Mouse (Mus musculus) lung, postnatal 0 days (tissue): Measurements from ENCODE around the gene Mettl7a3. TPM values are rescaled to one million over a fixed set of nuclear protein-coding genes. Genes with fewer than 3 reads are reported as not detected.
"Not testable (repeated sequence)": the region's sequence is repeated elsewhere in the genome, so short reads cannot be mapped to it uniquely, and the experiment has no call there.

Experiments
- ATAC-seq: fragments of 200-750 bp; cut with Nextera tagmentation; 2 replicates; pipeline ENCODE4 v1.8.0; 2017; ENCODE audit warnings: moderate library complexity
- DNase-seq: peaks from one replicate; pipeline ENCODE4 v3.0.0-alpha.2; 2016; ENCODE audit warnings: low spot score
- H3K27ac ChIP-seq: fragments of 300-500 bp; sonication (generic); 2 replicates; pipeline ENCODE4 v1.5.1; 2014; ENCODE audit warnings: antibody characterized with exemption, mild to moderate bottlenecking, low read length, mixed read lengths
- H3K27me3 ChIP-seq: fragments of 300-500 bp; sonication (generic); replicated peaks from 2 replicates; pipeline ENCODE4 v1.6.1; 2014; ENCODE audit warnings: low read length, mixed read lengths; ENCODE audit not compliant: insufficient read depth
- H3K36me3 ChIP-seq: fragments of 300-500 bp; sonication (generic); 2 replicates; pipeline ENCODE4 v1.6.1; 2014; ENCODE audit warnings: low read length, mixed read lengths; ENCODE audit not compliant: insufficient read depth
- H3K4me1 ChIP-seq: fragments of 300-500 bp; sonication (generic); 2 replicates; pipeline ENCODE4 v1.6.1; 2014; ENCODE audit warnings: antibody characterized with exemption, low read depth, low read length, mixed read lengths; ENCODE audit not compliant: insufficient read depth
- H3K4me2 ChIP-seq: fragments of 300-500 bp; sonication (generic); replicated peaks from 2 replicates; pipeline ENCODE4 v1.6.1; 2014; ENCODE audit warnings: low read depth, mild to moderate bottlenecking, low read length, moderate library complexity, mixed read lengths
- H3K4me3 ChIP-seq: fragments of 300-500 bp; sonication (generic); 2 replicates; pipeline ENCODE4 v1.5.1; 2014; ENCODE audit warnings: low read depth, low read length
- H3K9ac ChIP-seq: fragments of 300-500 bp; sonication (generic); replicated peaks from 2 replicates; pipeline ENCODE4 v1.6.1; 2014; ENCODE audit warnings: low read depth, mild to moderate bottlenecking
- H3K9me3 ChIP-seq: fragments of 300-500 bp; sonication (generic); 2 replicates; pipeline ENCODE4 v1.6.1; 2016; ENCODE audit warnings: low read length, mixed read lengths
- CTCF ChIP-seq: IDR thresholded peaks from 2 replicates; pipeline ENCODE4 v1.5.1; 2016; ENCODE audit warnings: antibody characterized with exemption, mild to moderate bottlenecking
- EP300 ChIP-seq: IDR thresholded peaks from 2 replicates; pipeline ENCODE4 v1.6.1; 2016; ENCODE audit warnings: antibody characterized with exemption, mild to moderate bottlenecking, control low read depth
- WGBS: fragments of 180-500 bp; shearing (Covaris S2); extraction: QIAGEN DNeasy Blood & Tissue Kit; methylation state at CpG from one replicate; pipeline ENCODE4 v1.1.7; 2014; 5-methylcytosine and 5-hydroxymethylcytosine counted together
- polyA plus RNA-seq: library from polyadenylated mRNA; unstranded; fragments of >200 nt; fragmentation: Nextera tagmentation; extraction: Ambion mirVana; gene quantifications from 2 replicates; pipeline ENCODE4 v1.2.1, GENCODE M21; 2015

The Mettl7a3 gene
- polyA plus RNA-seq, 1 experiment from 2014 or later = 0.12 TPM

DNA sequence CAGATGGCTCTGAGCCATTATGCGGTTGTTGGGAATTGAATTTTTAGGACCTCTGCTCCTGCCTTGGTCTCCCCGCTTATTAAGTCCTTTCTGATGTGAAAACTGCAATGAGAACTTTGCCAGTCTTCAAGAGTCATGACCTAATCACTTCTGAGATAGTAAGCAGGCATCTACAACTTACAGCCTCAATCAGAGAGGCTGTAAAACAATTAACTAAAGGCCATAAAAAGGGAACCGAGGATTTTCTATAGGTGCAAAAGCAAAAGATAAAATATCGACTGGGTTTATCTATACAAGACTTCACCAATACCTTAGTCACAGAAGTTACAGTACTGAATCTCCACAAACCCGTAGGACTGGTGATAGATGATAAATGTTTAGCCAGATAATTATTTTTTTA, 21.1 kb downstream of the Mettl7a3 start:
- no peaks in the 10 kb centered on the region for H3K4me1 ChIP-seq
- no peaks in the 10 kb centered on the region for H3K9me3 ChIP-seq
- no peak overlapping the region for H3K9ac ChIP-seq
- no peak overlapping the region for H3K4me2 ChIP-seq
- no peak overlapping the region for H3K27ac ChIP-seq
- 75% methylated on average over 5 of the region's 5 CpGs for WGBS
- no peaks in the 10 kb centered on the region for H3K36me3 ChIP-seq
- DNase-seq (no peak), ATAC-seq (no peak)
- H3K4me3 ChIP-seq = no peak overlapping the region
- TF ChIP-seq EP300 (no peak), CTCF (no peak)
- H3K27me3 ChIP-seq = no peaks in the 10 kb centered on the region

GRCm38 (mm10) chr15:100364242-100364641, 29.5 kb downstream of the Mettl7a3 start, which contains the start of gene Higd1c:
TSS of gene Higd1c (plus strand) at chr15:100364542.
- H3K27ac ChIP-seq = no peak within 1 kb of the TSS
- 60% methylated on average over 7 of the region's 7 CpGs for WGBS
- no peaks in the 10 kb centered on the region for H3K4me1 ChIP-seq
- H3K27me3 ChIP-seq = no peaks in the 10 kb centered on the region
- no peak for DNase-seq
- ATAC-seq = no peak
- no peak within 1 kb of the TSS for H3K4me2 ChIP-seq
- no peak for TF ChIP-seq CTCF
- no peak for TF ChIP-seq EP300
- H3K36me3 ChIP-seq = no peaks in the 10 kb centered on the region
- H3K4me3 ChIP-seq = no peak within 1 kb of the TSS
- no peak within 1 kb of the TSS for H3K9ac ChIP-seq
- H3K9me3 ChIP-seq = no peaks in the 10 kb centered on the region

GRCm38 (mm10) chr15:100365967-100366366, 31.2 kb downstream of the Mettl7a3 start:
- not testable (repeated sequence) for H3K4me1 ChIP-seq, H3K27me3 ChIP-seq, ATAC-seq, H3K4me2 ChIP-seq, H3K27ac ChIP-seq, H3K36me3 ChIP-seq, H3K4me3 ChIP-seq, DNase-seq, H3K9ac ChIP-seq, H3K9me3 ChIP-seq
- WGBS = 59% methylated on average over 7 of the region's 9 CpGs

- no peaks in the 10 kb centered on the region for H3K27me3 ChIP-seq
- H3K36me3 ChIP-seq = no peaks in the 10 kb centered on the region
- H3K9ac ChIP-seq = no peak overlapping the region
- H3K27ac ChIP-seq = no peak overlapping the region
- WGBS = 64% methylated on average over 7 of the region's 7 CpGs
- H3K4me2 ChIP-seq = no peak overlapping the region
- H3K4me1 ChIP-seq = no peaks in the 10 kb centered on the region
- TF ChIP-seq EP300 = no peak
- no peak overlapping the region for H3K4me3 ChIP-seq
- no peaks in the 10 kb centered on the region for H3K9me3 ChIP-seq
- ATAC-seq (no peak), DNase-seq (no peak)
These were observed 32.4 kb downstream of the Mettl7a3 start for GRCm38 (mm10) chr15:100367119-100367518.

DNA sequence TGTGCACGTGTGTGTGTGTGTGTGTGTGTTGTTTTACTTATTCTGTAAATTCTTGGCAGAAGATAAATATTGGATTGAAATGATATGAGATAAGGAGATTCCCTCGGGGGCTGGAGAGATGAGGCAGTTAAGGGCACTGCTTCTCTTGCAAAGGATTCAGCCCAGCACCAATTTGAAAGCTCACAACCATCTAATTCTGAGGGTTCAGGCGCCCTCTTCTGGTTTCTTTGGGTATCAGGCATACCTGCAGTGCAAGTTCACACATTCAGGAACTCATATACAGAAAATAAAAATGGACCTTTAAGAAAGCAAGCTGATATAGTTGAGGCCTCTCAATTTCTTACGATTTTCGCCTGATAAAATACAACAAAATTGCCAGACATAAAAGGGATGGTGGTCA, 40.3 kb downstream of the Mettl7a3 start:
- Histone ChIP-seq H3K4me3 (no peak overlapping the region), H3K9me3 (no peaks in the 10 kb centered on the region), H3K27me3 (no peaks in the 10 kb centered on the region), H3K9ac (no peak overlapping the region), H3K27ac (no peak overlapping the region), H3K36me3 (no peaks in the 10 kb centered on the region), H3K4me2 (no peak overlapping the region), H3K4me1 (no peaks in the 10 kb centered on the region)
- DNase-seq (peak; percentile 75), ATAC-seq (no peak)
- peak; percentile 78 for TF ChIP-seq CTCF
- TF ChIP-seq EP300 = no peak
- WGBS = 30% methylated on average over 5 of the region's 5 CpGs

- not testable (repeated sequence) for H3K27ac ChIP-seq, H3K9ac ChIP-seq, H3K4me3 ChIP-seq, H3K4me2 ChIP-seq, H3K9me3 ChIP-seq, H3K4me1 ChIP-seq, H3K36me3 ChIP-seq, DNase-seq, H3K27me3 ChIP-seq
- peak; percentile 34 for TF ChIP-seq CTCF
- 17% methylated on average over 3 of the region's 9 CpGs for WGBS
- peak; percentile 35 for ATAC-seq
These were observed 43.2 kb downstream of the Mettl7a3 start for GRCm38 (mm10) chr15:100377847-100378505.

GRCm38 (mm10) chr15:100379658-100380057, 44.9 kb downstream of the Mettl7a3 start:
- DNase-seq (peak; percentile 65), ATAC-seq (peak; percentile 72)
- no peak overlapping the region for H3K9ac ChIP-seq
- no peaks in the 10 kb centered on the region for H3K9me3 ChIP-seq
- WGBS = 59% methylated on average over 8 of the region's 8 CpGs
- H3K27ac ChIP-seq = no peak overlapping the region
- TF ChIP-seq CTCF (no peak), EP300 (no peak)
- H3K4me1 ChIP-seq = no peaks in the 10 kb centered on the region
- H3K4me2 ChIP-seq = no peak overlapping the region
- H3K27me3 ChIP-seq = no peaks in the 10 kb centered on the region
- H3K4me3 ChIP-seq = no peak overlapping the region
- no peaks in the 10 kb centered on the region for H3K36me3 ChIP-seq
